Mouse (Mus musculus) hindbrain, embryonic 16.5 days (tissue): Measurements from ENCODE around the gene Chkb. TPM values are rescaled to one million over a fixed set of nuclear protein-coding genes. Genes with fewer than 3 reads are reported as not detected.

Experiments used
- ATAC-seq: fragments of 200-750 bp; cut with Nextera tagmentation; 2 replicates; pipeline ENCODE4 v1.8.0; 2017; ENCODE audit warnings: moderate TSS enrichment, moderate library complexity
- H3K27ac ChIP-seq: fragments of 300-500 bp; sonication (generic); 2 replicates; pipeline ENCODE4 v1.5.1; 2014; ENCODE audit warnings: low read depth, mild to moderate bottlenecking, control low read depth, low read length, moderate library complexity
- H3K27me3 ChIP-seq: fragments of 300-500 bp; sonication (generic); replicated peaks from 2 replicates; pipeline ENCODE4 v1.6.1; 2014; ENCODE audit warnings: low read length; ENCODE audit not compliant: control insufficient read depth, insufficient read depth
- H3K36me3 ChIP-seq: fragments of 300-500 bp; sonication (generic); 2 replicates; pipeline ENCODE4 v1.6.1; 2014; ENCODE audit warnings: mild to moderate bottlenecking, low read length, moderate library complexity, mixed read lengths; ENCODE audit not compliant: control insufficient read depth, insufficient read depth
- H3K4me1 ChIP-seq: fragments of 300-500 bp; sonication (generic); 2 replicates; pipeline ENCODE4 v1.6.1; 2014; ENCODE audit warnings: low read depth, low read length; ENCODE audit not compliant: control insufficient read depth, insufficient read depth
- H3K4me2 ChIP-seq: fragments of 300-500 bp; sonication (generic); 2 replicates; pipeline ENCODE4 v1.6.1; 2014; ENCODE audit warnings: mild to moderate bottlenecking, low read length, control low read depth, moderate library complexity
- H3K4me3 ChIP-seq: fragments of 300-500 bp; sonication (generic); 2 replicates; pipeline ENCODE4 v1.5.1; 2014; ENCODE audit warnings: mild to moderate bottlenecking, low read length, control low read depth, moderate library complexity
- H3K9ac ChIP-seq: fragments of 300-500 bp; sonication (generic); 2 replicates; pipeline ENCODE4 v1.6.1; 2014; ENCODE audit warnings: low read depth, mild to moderate bottlenecking, control low read depth, low read length, moderate library complexity
- H3K9me3 ChIP-seq: fragments of 300-500 bp; sonication (generic); 2 replicates; pipeline ENCODE4 v1.6.1; 2014; ENCODE audit warnings: mild to moderate bottlenecking, low read length, moderate library complexity; ENCODE audit not compliant: control insufficient read depth
- WGBS: fragments of 180-500 bp; shearing (Covaris S2); extraction: QIAGEN DNeasy Blood & Tissue Kit; methylation state at CpG from one replicate; pipeline ENCODE4 v1.1.7; 2014; 5-methylcytosine and 5-hydroxymethylcytosine counted together
- polyA plus RNA-seq: library from polyadenylated mRNA; unstranded; fragments of >200 nt; fragmentation: Nextera tagmentation; extraction: Ambion mirVana; gene quantifications from 2 replicates; pipeline ENCODE4 v1.2.1, GENCODE M21; 2015

Chkb gene
- polyA plus RNA-seq, 1 experiment from 2014 or later = 82.1 TPM

GRCm38 (mm10) chr15:89424621-89425020 is 5.1 kb downstream of the Chkb start:
- H3K9ac ChIP-seq = no peak overlapping the region
- H3K4me2 ChIP-seq = no peak overlapping the region
- no peak for ATAC-seq
- H3K27me3 ChIP-seq = no peaks in the 10 kb centered on the region
- peaks cover 8% of the 10 kb centered on the region for H3K4me1 ChIP-seq
- no peak overlapping the region for H3K27ac ChIP-seq
- H3K9me3 ChIP-seq = no peaks in the 10 kb centered on the region
- H3K36me3 ChIP-seq = peaks cover 18% of the 10 kb centered on the region
- H3K4me3 ChIP-seq = no peak overlapping the region
- WGBS = 83% methylated on average over 8 of the region's 8 CpGs

- Histone ChIP-seq H3K4me2 (no peak overlapping the region), H3K9me3 (no peaks in the 10 kb centered on the region), H3K36me3 (peaks cover 15% of the 10 kb centered on the region; the same call in 1 of the 2 replicates), H3K27me3 (no peaks in the 10 kb centered on the region), H3K9ac (no peak overlapping the region), H3K4me3 (no peak overlapping the region), H3K4me1 (no peaks in the 10 kb centered on the region), H3K27ac (no peak overlapping the region)
- WGBS = 94% methylated on average over 9 of the region's 9 CpGs
- no peak for ATAC-seq
These were observed 7.8 kb downstream of the Chkb start for GRCm38 (mm10) chr15:89421938-89422337.

GRCm38 (mm10) chr15:89415282-89415681 is 14.4 kb downstream of the Chkb start:
- Histone ChIP-seq H3K4me2 (no peak overlapping the region), H3K4me1 (no peaks in the 10 kb centered on the region)
- 88% methylated on average over 8 of the region's 8 CpGs for WGBS

GRCm38 (mm10) chr15:89410118-89410517 is 19.6 kb downstream of the Chkb start, which contains the start of gene Syce3:
Syce3 (minus strand) TSS chr15:89410503.
- H3K4me2 ChIP-seq = no peak within 1 kb of the TSS
- no peaks in the 10 kb centered on the region for H3K4me1 ChIP-seq
- no peaks in the 10 kb centered on the region for H3K36me3 ChIP-seq
- no peak within 1 kb of the TSS for H3K4me3 ChIP-seq
- WGBS = 85% methylated on average over 12 of the region's 24 CpGs
- no peaks in the 10 kb centered on the region for H3K27me3 ChIP-seq
- no peak for ATAC-seq
- no peak within 1 kb of the TSS for H3K27ac ChIP-seq
- no peak within 1 kb of the TSS for H3K9ac ChIP-seq
- H3K9me3 ChIP-seq = peaks cover 8% of the 10 kb centered on the region

More at GRCm38 (mm10) chr15:89415282-89415681, 14.4 kb downstream of the Chkb start:
- H3K9ac ChIP-seq = no peak overlapping the region
- H3K27ac ChIP-seq = no peak overlapping the region
- peaks cover 6% of the 10 kb centered on the region; the same call in 1 of the 2 replicates for H3K36me3 ChIP-seq
- no peak overlapping the region for H3K4me3 ChIP-seq
- no peak for ATAC-seq
- no peaks in the 10 kb centered on the region for H3K9me3 ChIP-seq
- H3K27me3 ChIP-seq = no peaks in the 10 kb centered on the region

- ATAC-seq = no peak
- Histone ChIP-seq H3K9me3 (peaks cover 8% of the 10 kb centered on the region), H3K9ac (no peak overlapping the region), H3K4me3 (no peak overlapping the region), H3K4me1 (no peaks in the 10 kb centered on the region), H3K4me2 (no peak overlapping the region), H3K27ac (no peak overlapping the region), H3K27me3 (no peaks in the 10 kb centered on the region), H3K36me3 (no peaks in the 10 kb centered on the region)
These were observed 23.0 kb downstream of the Chkb start for GRCm38 (mm10) chr15:89406691-89407090.

GRCm38 (mm10) chr15:89404831-89405623 is 24.7 kb downstream of the Chkb start:
- Histone ChIP-seq H3K9me3 (peaks cover 8% of the 10 kb centered on the region), H3K36me3 (no peaks in the 10 kb centered on the region), H3K9ac (no peak overlapping the region), H3K27me3 (no peaks in the 10 kb centered on the region), H3K4me1 (no peaks in the 10 kb centered on the region), H3K4me3 (no peak overlapping the region), H3K4me2 (no peak overlapping the region), H3K27ac (no peak overlapping the region)
- WGBS = 84% methylated on average over 10 of the region's 10 CpGs
- no peak for ATAC-seq

- 89% methylated on average over 1 of the region's 1 CpGs for WGBS
- no peak overlapping the region for H3K4me2 ChIP-seq
- no peak overlapping the region for H3K9ac ChIP-seq
- no peaks in the 10 kb centered on the region for H3K27me3 ChIP-seq
- H3K9me3 ChIP-seq = peaks cover 3% of the 10 kb centered on the region; the same call in 1 of the 2 replicates
- no peak overlapping the region for H3K4me3 ChIP-seq
- H3K27ac ChIP-seq = no peak overlapping the region
- H3K4me1 ChIP-seq = no peaks in the 10 kb centered on the region
- no peaks in the 10 kb centered on the region for H3K36me3 ChIP-seq
- ATAC-seq = no peak
These were observed 27.2 kb downstream of the Chkb start for GRCm38 (mm10) chr15:89402471-89402870.

- Histone ChIP-seq H3K36me3 (no peaks in the 10 kb centered on the region), H3K4me3 (no peak overlapping the region), H3K27me3 (no peaks in the 10 kb centered on the region), H3K4me2 (no peak overlapping the region), H3K4me1 (no peaks in the 10 kb centered on the region), H3K27ac (no peak overlapping the region), H3K9me3 (no peaks in the 10 kb centered on the region), H3K9ac (no peak overlapping the region)
- WGBS = 76% methylated on average over 1 of the region's 1 CpGs
- ATAC-seq = no peak
These were observed 30.0 kb downstream of the Chkb start for GRCm38 (mm10) chr15:89399716-89400115.

- Histone ChIP-seq H3K27me3 (no peaks in the 10 kb centered on the region), H3K4me1 (no peaks in the 10 kb centered on the region), H3K27ac (no peak overlapping the region), H3K9ac (no peak overlapping the region), H3K9me3 (no peaks in the 10 kb centered on the region), H3K4me2 (no peak overlapping the region), H3K36me3 (no peaks in the 10 kb centered on the region), H3K4me3 (no peak overlapping the region)
- 82% methylated on average over 2 of the region's 2 CpGs for WGBS
- no peak for ATAC-seq
These were observed 31.6 kb downstream of the Chkb start for GRCm38 (mm10) chr15:89398146-89398545.
